Mouse (Mus musculus) induced T-regulatory cell, adult 2 months (primary cell): ENCODE results near the gene Spag17.
A peak's percentile ranks its signal among the peaks of the same experiment; 100 is the strongest.

Source experiments
- DNase-seq: peaks from one replicate; pipeline ENCODE4 v3.0.0-alpha.2; 2012; ENCODE audit warnings: low read depth

Gene Spag17

GRCm38 (mm10) chr3:100164991-100165390, 279.8 kb downstream of the Spag17 start:
- DNase-seq, result no peak

- no peak for DNase-seq
Observed at GRCm38 (mm10) chr3:100176031-100176430, 290.8 kb downstream of the Spag17 start.

DNA sequence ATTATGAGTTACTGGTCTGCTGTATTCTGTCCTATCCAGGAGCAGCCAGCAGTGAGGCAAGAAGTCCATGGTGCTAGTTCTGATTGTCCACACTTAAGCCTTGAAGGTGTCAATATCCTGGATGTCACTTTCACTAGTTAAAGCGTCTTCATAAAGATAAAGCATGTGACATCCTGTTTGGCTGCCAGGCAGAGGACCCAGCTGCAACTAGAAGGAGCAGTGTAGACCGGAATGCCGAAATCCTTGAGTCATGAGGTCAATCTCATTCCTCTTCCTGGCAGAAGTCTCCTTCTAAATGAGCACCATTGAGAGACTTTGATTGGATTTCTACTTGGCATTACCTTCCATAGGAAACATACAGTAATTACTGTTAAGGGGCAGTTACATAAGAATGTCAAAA, 295.3 kb downstream of the Spag17 start:
- no peak for DNase-seq

- DNase-seq, result peak; percentile 71
Observed at GRCm38 (mm10) chr3:100189444-100189843, 304.2 kb downstream of the Spag17 start.

DNA sequence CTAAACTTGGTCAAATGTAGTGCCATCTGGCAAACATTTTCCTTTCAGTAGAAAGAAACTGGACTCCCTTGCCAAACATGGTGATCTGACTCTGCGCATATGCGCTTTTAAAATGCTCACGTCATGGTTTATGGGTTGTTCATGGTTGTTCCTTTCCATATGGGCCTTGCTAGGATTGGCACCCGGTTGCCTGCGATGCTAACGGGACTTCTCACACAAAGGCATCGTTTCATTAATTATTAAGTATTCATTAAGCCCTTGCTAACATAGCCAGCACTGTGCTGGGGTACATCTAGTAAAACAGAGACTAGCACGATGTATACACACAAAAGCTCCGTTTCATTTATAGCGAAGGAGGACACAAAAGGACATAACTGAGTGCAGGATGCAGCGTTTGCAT, 304.7 kb downstream of the Spag17 start:
- DNase-seq, result no peak
